Mouse (Mus musculus) G1E (cell line): ENCODE measurements around the gene Hsf2bp. TPM values are rescaled to one million over a fixed set of nuclear protein-coding genes. Genes with fewer than 3 reads are reported as not detected.
A peak's percentile ranks its signal among the peaks of the same experiment; 100 is the strongest.

Source experiments
- ATAC-seq: 2 replicates; pipeline ENCODE4 v1.8.0; 2016; ENCODE audit warnings: mild to moderate bottlenecking; ENCODE audit not compliant: insufficient number of reproducible peaks, poor library complexity, low FRiP score, severe bottlenecking; ENCODE audit errors: extremely low read depth
- DNase-seq: peaks from one replicate; pipeline ENCODE4 v3.0.0; 2012; ENCODE audit warnings: low spot score
- H3K27me3 ChIP-seq: 2 replicates; pipeline ENCODE4 v1.6.1; 2012; ENCODE audit warnings: mild to moderate bottlenecking, low read length, inconsistent platforms; ENCODE audit not compliant: insufficient read depth
- H3K36me3 ChIP-seq: replicated peaks from 2 replicates; pipeline ENCODE3; 2012; ENCODE audit warnings: mild to moderate bottlenecking, inconsistent platforms
- H3K4me1 ChIP-seq: 2 replicates; pipeline ENCODE4 v1.6.1; 2012; ENCODE audit warnings: low read depth, low read length, inconsistent platforms, mixed read lengths; ENCODE audit not compliant: insufficient read depth
- H3K4me3 ChIP-seq: 2 replicates; pipeline ENCODE4 v1.5.1; 2012; ENCODE audit warnings: low read depth, mild to moderate bottlenecking, inconsistent platforms, low read length, moderate library complexity, mixed read lengths
- H3K9me3 ChIP-seq: replicated peaks from 2 replicates; pipeline ENCODE4 v1.6.1; 2012; ENCODE audit warnings: inconsistent platforms
- CTCF ChIP-seq: IDR thresholded peaks from 2 replicates; pipeline ENCODE4 v1.5.1; 2012; ENCODE audit warnings: low read depth, low read length, inconsistent platforms, mixed read lengths
- GATA1 ChIP-seq: IDR thresholded peaks from 2 replicates; pipeline ENCODE4 v1.6.1; 2012; ENCODE audit warnings: borderline replicate concordance, low read length, inconsistent platforms, mixed read lengths
- GATA2 ChIP-seq: IDR thresholded peaks from 2 replicates; pipeline ENCODE4 v1.6.1; 2012; ENCODE audit warnings: low read depth, low read length, inconsistent platforms, borderline replicate concordance
- POLR2AphosphoS5 ChIP-seq: IDR thresholded peaks from 2 replicates; pipeline ENCODE4 v1.6.1; 2012; ENCODE audit warnings: low read depth, low read length, inconsistent platforms; ENCODE audit not compliant: insufficient replicate concordance
- TAL1 ChIP-seq: conservative IDR thresholded peaks from 2 replicates; pipeline ENCODE4 v1.6.1; 2012; ENCODE audit warnings: low read depth, low read length, inconsistent platforms, mixed read lengths
- polyA plus RNA-seq: library from polyadenylated mRNA; stranded (reverse); fragments of >175 nt; gene quantifications from 2 replicates; pipeline ENCODE4 v1.2.3, GENCODE M21; 2012
- total RNA-seq, 2 experiments: library from RNA; stranded (forward) in 1 of 2; stranded (reverse) in 1 of 2; fragments of 200-1000 nt in 1 of 2; fragments of >200 nt in 1 of 2; fragmentation: Nextera tagmentation in 1 of 2; gene quantifications; 2 replicates each; pipeline ENCODE4 v1.2.3; 2014 to 2017

Gene Hsf2bp
- total and polyA plus RNA-seq, 3 experiments = not detected

DNA sequence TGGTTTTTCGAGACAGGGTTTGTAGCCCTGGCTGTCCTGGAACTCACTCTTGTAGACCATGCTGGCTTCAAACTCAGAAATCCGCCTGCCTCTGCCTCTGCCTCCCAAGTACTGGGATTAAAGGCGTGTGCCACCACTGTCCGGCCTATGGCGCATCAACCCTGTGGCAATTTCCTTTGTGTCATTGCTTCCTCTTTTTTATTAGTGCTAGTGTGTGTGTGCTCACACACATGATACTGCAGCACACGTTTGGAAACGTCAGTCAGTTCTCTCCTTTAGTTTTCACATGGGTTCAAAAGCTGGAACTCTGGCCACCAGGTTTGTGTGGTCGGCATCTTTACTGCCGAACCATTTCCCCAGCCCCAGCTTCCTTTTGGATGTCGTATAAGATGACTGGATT lies 4.1 kb upstream of the Hsf2bp start:
- H3K4me3 ChIP-seq = no peak overlapping the region; the same call in 1 of the 2 replicates
- peaks cover 73% of the 10 kb centered on the region for H3K36me3 ChIP-seq
- no peak for ATAC-seq

DNA sequence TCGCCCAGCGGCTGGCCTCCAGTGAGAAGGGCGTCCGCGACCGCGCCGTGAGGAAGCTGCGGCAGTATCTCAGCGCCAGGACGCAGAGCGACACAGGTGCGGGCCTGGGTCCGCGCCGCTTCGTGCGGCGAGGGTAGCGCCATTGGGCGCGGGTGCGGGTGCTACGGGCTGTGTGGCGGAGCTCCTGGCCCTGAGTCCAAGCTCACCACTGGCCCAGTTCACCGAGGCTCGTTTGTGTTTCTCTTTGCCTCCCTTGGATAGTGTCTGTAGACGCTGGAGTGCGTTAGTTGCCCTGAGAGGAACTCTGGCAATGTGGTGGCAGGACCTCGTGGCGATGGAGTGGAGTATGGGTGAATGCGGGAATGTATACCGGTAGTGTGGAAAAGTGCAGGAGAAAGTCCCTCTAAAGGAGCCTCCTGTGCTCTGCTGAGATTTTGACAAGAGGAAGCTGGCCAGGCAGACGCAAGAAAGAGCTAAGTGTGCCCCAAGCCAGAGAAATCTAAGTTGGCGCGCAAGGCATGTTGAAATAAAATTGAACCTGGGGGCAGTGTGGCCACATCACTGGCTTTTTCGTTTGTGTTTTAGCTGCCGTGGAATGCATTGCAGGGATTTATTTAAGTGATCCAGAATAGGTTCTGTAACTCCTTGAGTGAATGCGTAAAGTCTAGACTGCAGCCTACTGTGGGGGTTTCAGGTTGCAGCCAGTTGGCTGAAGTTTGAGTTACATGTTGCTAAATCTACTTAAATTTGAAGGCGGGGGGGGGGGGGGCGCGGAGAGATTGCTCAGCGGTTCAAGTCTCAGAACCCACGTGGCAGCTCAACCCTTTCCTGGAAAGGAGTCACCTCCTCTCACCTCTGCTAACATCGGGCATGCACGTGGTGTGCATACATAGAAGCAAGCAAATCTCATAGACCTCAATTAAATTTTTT lies 625 bp upstream of the Hsf2bp start:
- Histone ChIP-seq H3K4me3 (peak overlapping the region; percentile 99), H3K4me1 (peaks cover 49% of the 10 kb centered on the region), H3K9me3 (no peaks in the 10 kb centered on the region), H3K36me3 (peaks cover 38% of the 10 kb centered on the region), H3K27me3 (peaks cover 1% of the 10 kb centered on the region; the same call in 1 of the 2 replicates)
- ATAC-seq = no peak
- DNase-seq = peak; percentile 25
- TF ChIP-seq TAL1 = no peak
- TF ChIP-seq CTCF = no peak
- no peak for TF ChIP-seq GATA1
- no peak for TF ChIP-seq POLR2AphosphoS5

More for the DNA sequence above, 4.1 kb upstream of the Hsf2bp start:
- TF ChIP-seq GATA1 (no peak), POLR2AphosphoS5 (no peak), GATA2 (no peak), TAL1 (no peak), CTCF (no peak)
- Histone ChIP-seq H3K9me3 (no peaks in the 10 kb centered on the region), H3K4me1 (peaks cover 65% of the 10 kb centered on the region), H3K27me3 (no peaks in the 10 kb centered on the region)
- DNase-seq = no peak

DNA sequence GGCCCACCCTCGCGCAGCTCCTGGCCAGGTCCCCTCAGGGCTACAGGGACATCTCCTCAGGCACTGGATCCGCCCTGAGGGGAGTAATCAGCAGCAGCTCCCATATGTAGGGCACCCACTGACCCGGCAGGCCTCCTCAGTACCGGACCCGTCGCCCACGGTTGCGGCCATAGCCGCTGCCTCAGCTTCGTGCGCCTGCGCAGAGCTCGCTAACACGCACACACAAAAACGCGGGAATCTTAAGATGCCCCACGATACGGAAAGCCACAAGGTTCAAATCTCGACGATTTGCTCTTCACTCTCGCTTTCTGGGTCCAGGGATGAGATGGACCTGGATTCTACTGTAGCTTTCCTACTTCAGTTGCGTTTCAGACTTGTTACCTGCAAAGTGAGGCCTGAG lies 1.8 kb downstream of the Hsf2bp start:
- DNase-seq (no peak), ATAC-seq (no peak)
- no peak overlapping the region for H3K4me3 ChIP-seq
- no peaks in the 10 kb centered on the region for H3K9me3 ChIP-seq
- peaks cover 37% of the 10 kb centered on the region for H3K4me1 ChIP-seq
- TF ChIP-seq GATA1 (no peak), CTCF (no peak), POLR2AphosphoS5 (no peak), TAL1 (no peak), GATA2 (no peak)
- H3K27me3 ChIP-seq = peaks cover 12% of the 10 kb centered on the region
- H3K36me3 ChIP-seq = peaks cover 17% of the 10 kb centered on the region

DNA sequence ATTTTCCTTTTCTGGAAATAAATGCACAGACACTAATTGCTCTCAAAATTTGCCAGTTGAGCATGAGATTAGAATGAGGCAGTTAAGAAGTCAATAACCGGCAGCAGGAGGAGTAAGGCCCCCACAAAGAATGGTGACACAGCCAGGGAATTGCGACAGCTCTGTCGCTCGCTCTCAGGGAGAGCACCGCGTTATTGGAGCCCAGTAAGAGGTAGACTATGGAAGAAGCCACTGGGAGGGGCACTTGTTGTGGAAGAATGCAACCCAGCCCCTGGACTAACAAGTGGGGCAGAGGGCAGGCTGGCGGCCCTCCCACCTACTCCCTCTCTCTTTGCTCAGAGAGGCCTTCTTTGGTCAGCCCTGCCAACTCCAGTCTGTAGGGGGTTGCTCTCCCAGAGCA lies 4.5 kb downstream of the Hsf2bp start:
- Histone ChIP-seq H3K9me3 (no peaks in the 10 kb centered on the region), H3K4me1 (peaks cover 17% of the 10 kb centered on the region), H3K27me3 (peaks cover 16% of the 10 kb centered on the region), H3K36me3 (no peaks in the 10 kb centered on the region), H3K4me3 (no peak overlapping the region)
- no peak for TF ChIP-seq POLR2AphosphoS5
- DNase-seq = no peak
- no peak for ATAC-seq

DNA sequence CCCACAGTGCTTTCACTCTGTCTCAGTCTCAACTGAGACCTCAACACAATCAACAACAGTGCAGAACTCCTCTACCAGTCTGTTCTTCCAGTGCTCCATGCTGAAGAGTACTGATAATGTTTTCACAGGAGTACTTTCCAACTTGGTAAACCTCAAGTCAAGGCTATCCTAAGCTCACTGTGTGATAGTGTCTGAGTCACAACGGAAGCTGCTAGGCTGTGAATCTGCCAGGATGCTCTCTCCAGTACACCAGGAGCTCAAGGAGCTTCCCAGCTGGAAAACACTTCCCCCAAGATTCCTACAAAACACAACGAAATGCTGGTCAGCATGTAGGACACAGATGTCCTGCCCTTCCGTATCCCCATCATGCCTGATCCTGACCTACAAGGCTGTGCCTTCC lies 7.8 kb downstream of the Hsf2bp start:
- peaks cover 4% of the 10 kb centered on the region; the same call in 1 of the 2 replicates for H3K4me1 ChIP-seq
- peaks cover 24% of the 10 kb centered on the region for H3K27me3 ChIP-seq
- no peak for ATAC-seq
- TF ChIP-seq CTCF (no peak), GATA1 (no peak), GATA2 (no peak), TAL1 (no peak), POLR2AphosphoS5 (no peak)
- no peaks in the 10 kb centered on the region for H3K36me3 ChIP-seq
- no peaks in the 10 kb centered on the region for H3K9me3 ChIP-seq
- H3K4me3 ChIP-seq = no peak overlapping the region
- no peak for DNase-seq

DNA sequence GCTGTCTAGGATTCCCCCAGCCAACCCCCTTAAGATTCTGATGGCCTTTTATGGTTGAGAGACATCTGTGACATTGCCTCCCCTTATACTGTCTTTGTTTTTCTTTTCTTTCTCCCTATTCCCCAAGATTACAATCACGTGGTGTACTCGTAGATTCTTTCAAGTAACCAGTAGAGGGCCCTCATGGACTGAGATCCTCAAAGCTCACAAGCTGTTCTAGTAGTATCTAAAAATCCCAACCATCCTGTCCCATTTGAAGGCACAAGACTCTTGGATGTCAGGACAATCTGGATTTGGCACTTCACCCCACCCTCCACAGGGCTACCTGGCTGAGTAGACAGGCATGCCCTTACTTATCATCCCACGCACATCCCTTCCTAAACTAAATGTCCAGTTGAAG lies 8.5 kb downstream of the Hsf2bp start:
- Histone ChIP-seq H3K4me1 (peaks cover 4% of the 10 kb centered on the region; the same call in 1 of the 2 replicates), H3K27me3 (peaks cover 28% of the 10 kb centered on the region), H3K4me3 (no peak overlapping the region), H3K9me3 (no peaks in the 10 kb centered on the region), H3K36me3 (no peaks in the 10 kb centered on the region)
- DNase-seq (peak; percentile 40), ATAC-seq (no peak)
- TF ChIP-seq GATA2 (no peak), POLR2AphosphoS5 (no peak), TAL1 (no peak), GATA1 (no peak), CTCF (no peak)
